Mouse (Mus musculus): ENCODE data around the gene Fars2.

DNA sequence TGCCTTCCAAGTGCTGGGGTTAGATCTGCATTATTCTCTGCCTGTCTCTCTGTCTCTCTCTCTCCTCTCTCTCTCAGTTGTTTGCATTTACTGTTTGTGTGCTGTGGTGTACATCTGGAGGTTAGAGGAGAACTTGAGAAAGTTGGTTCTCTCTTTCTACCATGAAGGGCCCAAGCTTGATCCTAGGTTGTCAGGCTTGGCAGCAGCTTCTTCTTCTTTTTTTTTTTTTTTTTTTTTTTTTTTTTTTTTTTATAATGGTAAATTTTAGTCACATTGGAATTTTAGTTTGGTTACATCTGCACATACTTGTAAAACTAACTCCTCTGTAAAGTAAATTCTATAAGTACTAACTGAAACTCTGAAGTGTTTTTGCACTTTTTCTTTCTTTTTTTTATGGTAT lies 3.4 kb downstream of the Fars2 start:
- no peak for TF ChIP-seq CTCF (IDR thresholded peaks at IDR 0.05; ENCODE audit: low read depth, low read length)
- TF ChIP-seq POLR2AphosphoS5 (IDR thresholded peaks at IDR 0.05; ENCODE audit: insufficient replicate concordance, low read depth, low read length) = no peak
- no peak for TF ChIP-seq TAL1 (conservative IDR thresholded peaks at IDR 0.05; ENCODE audit: low read depth, low read length)
- TF ChIP-seq GATA1 (IDR thresholded peaks at IDR 0.05; ENCODE audit: borderline replicate concordance, low read length) = no peak
- no peak for TF ChIP-seq GATA2 (IDR thresholded peaks at IDR 0.05; ENCODE audit: borderline replicate concordance, low read depth, low read length)
